Mouse (Mus musculus) heart, embryonic 11.5 days (tissue): Measurements from ENCODE around the gene B3gnt6. TPM values are rescaled to one million over a fixed set of nuclear protein-coding genes. Genes with fewer than 3 reads are reported as not detected.
"Not testable (repeated sequence)": the region's sequence is repeated elsewhere in the genome, so short reads cannot be mapped to it uniquely, and the experiment has no call there.

Source experiments
- ATAC-seq: fragments of 200-750 bp; cut with Nextera tagmentation; replicated peaks from 2 replicates; pipeline ENCODE4 v1.8.0; 2017; ENCODE audit warnings: moderate library complexity; ENCODE audit not compliant: insufficient number of reproducible peaks, low FRiP score, low TSS enrichment
- H3K27ac ChIP-seq: fragments of 300-500 bp; sonication (generic); 2 replicates; pipeline ENCODE4 v1.5.1; 2014; ENCODE audit warnings: mild to moderate bottlenecking, low read depth, low read length
- H3K27me3 ChIP-seq: fragments of 300-500 bp; sonication (generic); 2 replicates; pipeline ENCODE4 v1.6.1; 2014; ENCODE audit warnings: mild to moderate bottlenecking, low read length, mixed read lengths; ENCODE audit not compliant: control insufficient read depth, insufficient read depth
- H3K36me3 ChIP-seq: fragments of 300-500 bp; sonication (generic); 2 replicates; pipeline ENCODE4 v1.6.1; 2014; ENCODE audit warnings: mild to moderate bottlenecking, low read length, moderate library complexity, mixed read lengths; ENCODE audit not compliant: control insufficient read depth, insufficient read depth
- H3K4me1 ChIP-seq: fragments of 300-500 bp; sonication (generic); 2 replicates; pipeline ENCODE4 v1.6.1; 2014; ENCODE audit warnings: low read length; ENCODE audit not compliant: control insufficient read depth, insufficient read depth
- H3K4me2 ChIP-seq: fragments of 300-500 bp; sonication (generic); 2 replicates; pipeline ENCODE4 v1.6.1; 2014; ENCODE audit warnings: mild to moderate bottlenecking, moderate library complexity
- H3K4me3 ChIP-seq: fragments of 300-500 bp; sonication (generic); 2 replicates; pipeline ENCODE4 v1.5.1; 2014; ENCODE audit warnings: low read depth, low read length
- H3K9ac ChIP-seq: fragments of 300-500 bp; sonication (generic); 2 replicates; pipeline ENCODE4 v1.6.1; 2014; ENCODE audit warnings: mild to moderate bottlenecking, low read depth, low read length, moderate library complexity
- H3K9me3 ChIP-seq: fragments of 300-500 bp; sonication (generic); replicated peaks from 2 replicates; pipeline ENCODE4 v1.6.1; 2016; ENCODE audit warnings: low read length; ENCODE audit not compliant: control insufficient read depth
- WGBS: fragments of 180-500 bp; shearing (Covaris S2); extraction: QIAGEN DNeasy Blood & Tissue Kit; methylation state at CpG from one replicate; pipeline ENCODE4 v1.1.7; 2014; ENCODE audit not compliant: insufficient replicate concordance; 5-methylcytosine and 5-hydroxymethylcytosine counted together
- polyA plus RNA-seq: library from polyadenylated mRNA; unstranded; fragments of >200 nt; fragmentation: Nextera tagmentation; extraction: Ambion mirVana; gene quantifications from 2 replicates; pipeline ENCODE4 v1.2.1, GENCODE M21; 2014

The B3gnt6 gene
- polyA plus RNA-seq, 1 experiment from 2014 or later: not detected

GRCm38 (mm10) chr7:98194026-98194792, 5.1 kb downstream of the B3gnt6 start:
- no peaks in the 10 kb centered on the region for H3K36me3 ChIP-seq
- peak overlapping the region; percentile 81 for H3K4me2 ChIP-seq
- ATAC-seq: no peak
- H3K9ac ChIP-seq: 0 out of 2 replicates have a peak overlapping the region, but pooled peaks have one; percentile 28
- H3K27me3 ChIP-seq: peaks cover 57% of the 10 kb centered on the region
- no peaks in the 10 kb centered on the region for H3K9me3 ChIP-seq
- peak overlapping the region; percentile 43 for H3K4me3 ChIP-seq
- H3K27ac ChIP-seq: no peak overlapping the region
- WGBS: 2% methylated on average over 61 of the region's 61 CpGs
- H3K4me1 ChIP-seq: peaks cover 13% of the 10 kb centered on the region

GRCm38 (mm10) chr7:98193515-98194025, 5.7 kb downstream of the B3gnt6 start:
- Histone ChIP-seq H3K4me1 (peaks cover 13% of the 10 kb centered on the region), H3K9me3 (no peaks in the 10 kb centered on the region), H3K4me2 (peak overlapping the region; percentile 81), H3K27me3 (peaks cover 54% of the 10 kb centered on the region), H3K27ac (no peak overlapping the region), H3K36me3 (no peaks in the 10 kb centered on the region), H3K4me3 (peak overlapping the region; percentile 43), H3K9ac (no peak overlapping the region)
- WGBS: 9% methylated on average over 36 of the region's 36 CpGs
- ATAC-seq: no peak

- Histone ChIP-seq H3K9me3 (no peaks in the 10 kb centered on the region), H3K36me3 (no peaks in the 10 kb centered on the region), H3K4me2 (no peak overlapping the region), H3K27me3 (peaks cover 51% of the 10 kb centered on the region), H3K27ac (no peak overlapping the region), H3K9ac (no peak overlapping the region), H3K4me1 (peaks cover 13% of the 10 kb centered on the region), H3K4me3 (no peak overlapping the region)
- ATAC-seq: no peak; the same call in 1 of the 2 replicates
- WGBS: 59% methylated on average over 17 of the region's 17 CpGs
These were observed 7.6 kb downstream of the B3gnt6 start for GRCm38 (mm10) chr7:98191571-98192250.

GRCm38 (mm10) chr7:98190578-98190977, 8.7 kb downstream of the B3gnt6 start:
- no peak for ATAC-seq
- H3K4me2 ChIP-seq: no peak overlapping the region
- H3K36me3 ChIP-seq: no peaks in the 10 kb centered on the region
- no peak overlapping the region for H3K4me3 ChIP-seq
- no peaks in the 10 kb centered on the region for H3K9me3 ChIP-seq
- 78% methylated on average over 1 of the region's 1 CpGs for WGBS
- H3K9ac ChIP-seq: no peak overlapping the region
- H3K27ac ChIP-seq: no peak overlapping the region
- peaks cover 13% of the 10 kb centered on the region for H3K4me1 ChIP-seq
- peaks cover 40% of the 10 kb centered on the region for H3K27me3 ChIP-seq

- ATAC-seq: no peak
- WGBS: 26% methylated on average over 3 of the region's 3 CpGs
- peaks cover 31% of the 10 kb centered on the region for H3K27me3 ChIP-seq
These were observed 9.5 kb downstream of the B3gnt6 start for GRCm38 (mm10) chr7:98189745-98190144.

GRCm38 (mm10) chr7:98188680-98189079, 10.6 kb downstream of the B3gnt6 start:
- no peak overlapping the region for H3K4me3 ChIP-seq
- H3K36me3 ChIP-seq: no peaks in the 10 kb centered on the region
- no peak for ATAC-seq
- H3K9me3 ChIP-seq: no peaks in the 10 kb centered on the region
- no peak overlapping the region for H3K4me2 ChIP-seq
- peaks cover 6% of the 10 kb centered on the region for H3K4me1 ChIP-seq
- H3K9ac ChIP-seq: no peak overlapping the region
- 87% methylated on average over 2 of the region's 2 CpGs for WGBS
- peaks cover 21% of the 10 kb centered on the region for H3K27me3 ChIP-seq
- no peak overlapping the region for H3K27ac ChIP-seq

More at GRCm38 (mm10) chr7:98189745-98190144, 9.5 kb downstream of the B3gnt6 start:
- Histone ChIP-seq H3K9ac (no peak overlapping the region), H3K36me3 (no peaks in the 10 kb centered on the region), H3K27ac (no peak overlapping the region), H3K4me2 (no peak overlapping the region), H3K9me3 (no peaks in the 10 kb centered on the region), H3K4me3 (no peak overlapping the region), H3K4me1 (peaks cover 13% of the 10 kb centered on the region)

GRCm38 (mm10) chr7:98188238-98188637, 11.0 kb downstream of the B3gnt6 start:
- H3K4me2 ChIP-seq: no peak overlapping the region
- H3K27ac ChIP-seq: no peak overlapping the region
- H3K27me3 ChIP-seq: peaks cover 16% of the 10 kb centered on the region
- peaks cover 2% of the 10 kb centered on the region; the same call in 1 of the 2 replicates for H3K4me1 ChIP-seq
- no peaks in the 10 kb centered on the region for H3K36me3 ChIP-seq
- 92% methylated on average over 2 of the region's 2 CpGs for WGBS
- ATAC-seq: no peak
- H3K9me3 ChIP-seq: no peaks in the 10 kb centered on the region
- H3K9ac ChIP-seq: no peak overlapping the region
- no peak overlapping the region for H3K4me3 ChIP-seq

GRCm38 (mm10) chr7:98187332-98187731, 11.9 kb downstream of the B3gnt6 start:
- 82% methylated on average over 3 of the region's 3 CpGs for WGBS

More at GRCm38 (mm10) chr7:98187332-98187731, 11.9 kb downstream of the B3gnt6 start:
- not testable (repeated sequence) for H3K9ac ChIP-seq, H3K4me2 ChIP-seq, H3K27me3 ChIP-seq, ATAC-seq, H3K27ac ChIP-seq, H3K4me3 ChIP-seq, H3K4me1 ChIP-seq, H3K36me3 ChIP-seq, H3K9me3 ChIP-seq
